Mouse (Mus musculus) kidney, postnatal 36 days (tissue): ENCODE results near the gene Tmem120b.
A peak's percentile ranks its signal among the peaks of the same experiment; 100 is the strongest.

ENCODE experiments used
- DNase-seq, 2 experiments: peaks; one replicate each; pipeline ENCODE4 v3.0.0; 2021 to 2022; ENCODE audit warnings: mixed read lengths in 2 of 2

Gene Tmem120b

GRCm38 (mm10) chr5:123068115-123068514 is at the start of gene Tmem120b:
Tmem120b (plus strand) TSS chr5:123068415.
- no peak for DNase-seq

DNA sequence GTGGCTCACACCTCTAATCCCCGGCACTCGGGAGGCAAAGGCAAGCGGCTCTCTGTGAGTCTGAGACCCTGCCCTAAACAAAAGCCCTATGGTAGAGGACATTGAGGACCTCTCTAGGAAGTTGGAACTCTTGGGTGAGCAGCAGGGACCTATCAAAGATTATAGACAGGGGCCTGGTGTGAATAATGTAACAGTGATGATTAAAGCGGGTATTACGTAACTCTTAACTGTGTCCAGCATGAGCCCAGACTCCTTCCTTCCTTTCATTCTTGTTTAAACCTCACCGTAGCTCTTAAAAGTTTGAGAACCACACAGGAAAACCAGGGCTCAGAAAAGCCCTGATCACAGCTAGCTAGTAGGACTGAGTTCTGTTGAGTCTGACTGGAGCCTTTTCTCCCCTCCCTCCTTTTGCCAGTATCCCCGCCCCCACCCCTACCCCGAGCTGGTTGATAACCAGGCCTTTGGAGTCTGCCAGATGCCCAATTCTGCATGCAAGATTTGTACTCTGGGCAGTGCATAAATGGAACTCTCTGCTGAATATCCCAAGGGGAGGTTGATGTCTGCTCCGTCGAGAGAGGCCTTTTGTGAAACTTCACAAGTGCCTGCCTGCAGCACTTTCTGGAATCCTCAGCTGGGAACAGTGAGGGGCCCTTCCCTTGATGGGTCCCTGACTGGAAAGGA is 48.7 kb upstream of the Tmem120b start:
- no peak for DNase-seq

- no peak for DNase-seq
Measured at GRCm38 (mm10) chr5:123020426-123020825, 47.8 kb upstream of the Tmem120b start.

DNA sequence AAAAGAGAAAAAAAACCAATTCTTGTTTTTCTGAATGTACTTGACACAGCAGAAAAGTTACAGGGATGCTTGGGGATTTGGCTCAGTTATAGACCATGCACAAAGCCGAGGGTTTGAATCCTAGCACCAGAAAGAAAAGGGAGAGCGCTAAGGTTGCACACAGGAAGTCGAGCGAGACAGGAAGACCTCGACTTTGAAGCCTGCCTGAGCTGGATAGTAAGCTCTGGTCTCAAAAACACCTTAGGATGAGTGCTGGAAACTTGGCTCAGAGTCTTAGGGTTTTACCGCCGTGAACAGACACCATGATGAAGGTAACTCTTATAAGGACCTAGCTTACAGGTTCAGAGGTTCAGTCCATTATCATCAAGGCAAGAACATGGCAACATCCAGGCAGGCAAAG is 46.8 kb upstream of the Tmem120b start:
- DNase-seq = no peak

GRCm38 (mm10) chr5:123023049-123023448 is 45.2 kb upstream of the Tmem120b start:
- peak; percentile 66 to 83 for DNase-seq

- DNase-seq = no peak
Measured at GRCm38 (mm10) chr5:123024312-123024711, 43.9 kb upstream of the Tmem120b start.

DNA sequence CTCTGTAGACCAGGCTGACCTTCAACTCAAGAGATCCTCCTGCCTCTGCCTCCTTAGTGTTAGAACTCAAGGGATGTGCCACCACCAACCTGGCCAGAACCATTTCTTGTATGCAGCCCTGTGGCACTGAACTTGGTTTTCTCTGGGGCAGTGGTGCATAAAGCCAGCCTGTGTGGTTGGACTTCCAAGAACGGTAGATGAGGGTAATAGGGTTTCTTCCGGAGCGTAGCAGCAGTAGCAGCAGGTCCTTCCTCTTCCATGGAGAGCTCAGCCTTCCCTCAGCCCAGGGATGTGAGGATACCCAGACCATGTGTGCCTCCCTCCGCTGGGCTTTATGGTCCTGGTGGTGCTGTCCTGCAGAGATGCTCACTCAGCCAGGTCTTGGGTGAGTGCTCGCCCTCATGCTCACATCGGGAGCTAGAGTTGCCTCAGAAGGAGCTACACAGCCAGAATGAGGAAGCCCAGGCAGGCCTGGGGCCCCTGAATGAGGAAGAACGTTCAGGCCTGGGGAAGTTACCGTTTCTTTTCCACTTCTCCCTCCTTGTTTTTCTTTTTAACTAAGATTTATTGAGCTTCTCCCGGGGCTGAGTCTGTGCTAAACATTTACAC is 43.1 kb upstream of the Tmem120b start:
- DNase-seq = peak in 1 of 2 experiments; percentile 45

DNA sequence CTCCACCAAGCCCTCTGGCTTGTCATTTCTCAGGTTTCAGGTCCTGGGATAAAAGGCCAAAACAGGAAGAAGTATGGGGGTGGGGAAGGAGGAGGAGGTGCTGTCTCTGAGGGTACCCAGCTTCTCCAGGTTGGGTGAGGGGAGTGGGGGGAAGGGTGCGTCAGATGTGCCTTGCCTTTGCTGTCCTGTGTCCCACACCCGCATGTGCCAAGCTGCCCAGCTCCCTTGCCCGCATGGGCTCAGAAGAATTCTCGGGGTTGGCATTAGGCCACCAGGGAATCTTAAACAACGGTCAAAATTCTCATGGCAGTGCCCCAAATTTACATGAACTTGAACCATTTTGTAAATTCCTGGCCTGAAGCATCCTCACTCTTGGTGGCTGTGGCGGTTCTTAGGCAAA is 41.8 kb upstream of the Tmem120b start:
- DNase-seq = peak; percentile 48 to 50

- DNase-seq = peak; percentile 53 to 75
Measured at GRCm38 (mm10) chr5:123027436-123027835, 40.8 kb upstream of the Tmem120b start.

DNA sequence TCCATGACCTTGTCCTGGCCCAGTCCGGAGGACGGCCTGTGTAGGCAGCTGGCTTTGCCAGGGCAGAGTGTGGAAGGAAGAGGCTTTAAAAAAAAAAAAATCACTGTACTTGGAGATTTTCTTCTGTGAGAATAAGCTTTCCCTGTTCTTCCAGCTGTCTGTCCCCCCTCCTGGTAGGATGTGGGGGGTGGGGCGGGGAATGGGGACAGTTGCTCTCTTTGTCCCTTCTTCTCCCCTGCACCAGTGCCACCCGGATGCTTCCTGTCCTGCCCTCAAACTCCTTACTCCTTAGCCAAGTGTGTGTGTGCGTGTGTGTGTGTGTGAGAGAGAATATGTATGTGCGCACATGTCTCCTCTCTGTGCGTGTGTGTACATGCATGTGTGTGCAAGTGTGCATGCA is 38.5 kb upstream of the Tmem120b start:
- no peak for DNase-seq

DNA sequence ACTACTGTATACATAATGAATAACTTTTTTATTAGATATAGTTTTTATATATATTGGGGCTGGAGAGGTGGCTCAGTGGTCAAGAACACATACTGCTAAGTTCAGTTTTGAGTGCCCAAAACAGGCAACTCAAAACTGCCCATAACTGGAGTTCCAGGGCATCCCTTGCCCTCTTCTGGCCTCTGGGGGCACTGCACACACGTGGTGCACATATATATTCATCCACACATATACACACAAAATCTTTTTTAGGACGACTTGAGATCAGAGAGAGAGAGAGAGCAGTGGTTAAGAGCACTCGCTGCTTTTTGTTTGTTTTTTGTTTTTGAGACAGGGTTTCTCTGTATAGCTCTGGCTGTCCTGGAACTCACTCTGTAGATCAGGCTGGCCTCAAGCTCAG is 36.9 kb upstream of the Tmem120b start:
- no peak for DNase-seq

- DNase-seq = peak; percentile 49 to 69
Measured at GRCm38 (mm10) chr5:123033646-123034160, 34.5 kb upstream of the Tmem120b start.

GRCm38 (mm10) chr5:123035089-123035488 is 33.1 kb upstream of the Tmem120b start:
- no peak for DNase-seq

DNA sequence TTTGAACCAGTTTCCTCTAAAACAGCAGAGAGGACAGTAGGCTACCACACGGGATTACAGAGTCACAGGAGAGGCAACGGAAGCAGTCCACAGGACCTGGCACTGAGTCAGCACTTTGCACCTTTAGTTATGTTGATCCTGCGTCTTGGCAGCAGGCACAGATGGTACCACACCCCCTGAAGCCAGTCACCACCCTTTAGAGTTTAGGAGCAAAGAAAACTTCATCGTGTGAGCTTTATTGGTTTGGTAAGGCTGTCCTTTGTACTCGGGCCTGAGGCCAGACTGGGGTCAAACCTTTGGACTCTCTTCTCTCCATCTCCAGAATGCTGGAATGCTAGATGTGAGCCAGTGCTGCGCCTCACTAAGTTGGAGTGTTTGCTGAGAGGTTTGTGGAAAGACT is 32.7 kb upstream of the Tmem120b start:
- DNase-seq = peak; percentile 88 to 93

- DNase-seq = no peak
Measured at GRCm38 (mm10) chr5:123038115-123038514, 30.1 kb upstream of the Tmem120b start.

DNA sequence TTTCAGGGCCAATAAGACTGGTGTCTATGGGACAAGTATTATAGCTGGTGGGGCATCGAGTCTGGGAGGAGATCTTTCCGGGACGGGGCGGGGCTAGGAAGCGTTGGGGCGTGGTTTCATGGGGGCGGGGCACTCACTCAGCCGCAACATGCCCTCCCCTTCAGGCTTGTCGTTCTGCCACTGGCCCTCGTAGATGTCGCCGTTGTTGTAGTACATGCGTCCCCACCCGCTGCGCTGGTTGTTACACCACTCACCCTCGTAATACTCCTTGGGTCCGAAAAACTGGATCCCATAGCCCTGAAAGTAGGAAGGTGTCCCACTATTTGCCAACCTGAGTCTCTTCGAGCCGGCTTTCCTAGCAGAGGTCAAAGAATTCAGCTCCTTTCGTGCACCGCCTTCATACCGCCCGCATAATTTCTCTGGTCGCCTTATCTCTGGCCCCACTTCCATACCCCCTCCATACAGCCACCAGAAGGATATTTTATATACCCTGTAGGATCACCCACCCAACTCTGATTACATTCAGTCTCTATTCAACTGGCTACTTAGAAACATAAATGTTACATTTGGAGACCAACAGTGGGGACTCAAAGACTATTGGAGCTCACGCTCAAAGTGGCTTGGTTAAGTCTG is 29.0 kb upstream of the Tmem120b start:
- peak; percentile 88 to 93 for DNase-seq

DNA sequence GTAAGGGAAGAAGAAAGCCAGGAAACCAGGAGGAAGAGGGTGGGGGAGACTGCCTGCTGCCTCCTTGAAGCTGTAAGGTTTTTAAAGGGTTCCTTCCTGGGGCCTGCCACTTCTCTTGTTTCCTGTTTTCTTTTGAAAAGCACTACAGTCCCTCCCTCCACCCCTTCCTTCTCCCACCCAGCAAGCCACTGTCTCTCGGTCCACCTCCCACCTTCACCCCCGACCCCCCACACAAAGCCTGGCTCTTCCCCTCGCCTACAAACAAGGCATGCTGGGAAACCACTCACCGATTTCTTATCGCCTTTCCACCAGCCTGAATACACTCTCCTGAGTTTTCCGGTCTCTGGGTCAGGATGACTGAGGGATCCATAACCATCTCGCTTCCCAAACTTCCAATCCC is 27.4 kb upstream of the Tmem120b start:
- DNase-seq = no peak

DNA sequence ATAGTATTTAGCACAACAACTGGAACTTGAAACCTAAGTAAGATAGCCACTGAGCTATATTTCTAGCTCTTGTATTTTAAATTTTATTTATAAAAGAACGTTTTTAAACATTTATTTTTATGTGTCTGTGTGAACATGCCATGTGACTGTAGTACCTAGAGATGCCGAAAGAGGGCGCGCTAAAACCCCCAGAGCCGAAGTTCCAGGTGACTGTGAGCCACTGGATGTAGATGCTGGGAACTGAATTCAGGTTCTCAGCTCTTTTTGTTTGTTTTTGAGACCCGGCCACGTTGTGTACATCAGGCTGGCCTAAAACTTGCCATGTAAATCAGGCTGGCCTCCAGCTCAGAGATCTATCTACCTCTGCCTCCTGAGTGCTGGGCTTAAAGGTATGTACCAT is 24.4 kb upstream of the Tmem120b start:
- DNase-seq = peak in 1 of 2 experiments; percentile 72

- DNase-seq = peak; percentile 84 to 89
Measured at GRCm38 (mm10) chr5:123045561-123046295, 22.5 kb upstream of the Tmem120b start.

DNA sequence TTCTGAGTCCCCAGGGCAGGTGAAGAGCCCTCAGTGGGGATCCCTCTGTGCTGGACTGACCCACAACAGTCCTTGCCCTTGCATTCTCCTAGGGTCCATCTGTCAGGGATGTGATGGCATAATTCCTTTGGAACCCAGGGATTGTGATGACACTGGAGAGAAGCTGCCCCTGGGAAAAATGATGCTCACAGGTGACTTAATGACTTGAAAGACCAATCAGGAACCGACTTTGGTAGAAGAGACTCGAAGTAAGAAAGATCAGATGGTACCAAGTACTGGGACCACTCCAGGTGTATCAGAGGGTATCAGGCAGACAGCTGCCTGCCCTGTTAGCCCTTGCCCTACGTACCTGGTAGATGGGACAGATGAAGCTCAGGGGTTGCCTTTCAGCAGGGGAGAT is 21.3 kb upstream of the Tmem120b start, which contains the start of gene Morn3:
TSS of gene Morn3 (minus strand) at position 101 of the 400 bp plus-strand sequence.
- no peak for DNase-seq

GRCm38 (mm10) chr5:123049271-123049670 is 18.9 kb upstream of the Tmem120b start:
- peak; percentile 50 to 65 for DNase-seq

DNA sequence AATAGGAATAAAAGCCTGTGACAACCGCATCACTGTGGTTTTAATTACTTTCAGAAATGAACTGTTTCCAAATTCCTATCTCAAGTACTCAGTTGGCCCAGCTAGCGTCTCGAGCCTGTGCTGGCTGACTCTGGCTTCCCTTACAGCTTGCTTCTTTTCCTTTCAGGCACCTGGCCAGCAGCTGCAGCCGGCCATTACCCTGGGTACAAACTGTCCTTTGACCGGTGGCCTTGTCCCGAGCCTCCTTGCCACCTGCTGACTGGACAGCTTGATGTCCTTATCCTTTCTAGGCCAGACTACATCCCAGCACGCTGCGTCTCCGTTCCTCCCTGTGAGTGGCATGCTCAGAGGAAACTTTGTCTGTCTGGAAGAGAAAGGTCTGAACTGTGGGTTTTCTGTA is 17.3 kb upstream of the Tmem120b start:
- peak; percentile 81 to 83 for DNase-seq

- DNase-seq = no peak
Measured at GRCm38 (mm10) chr5:123051736-123052135, 16.5 kb upstream of the Tmem120b start.
